Mouse (Mus musculus): ENCODE data around the gene Nqo1.

GRCm38 (mm10) chr8:107380734-107381133, 22.3 kb downstream of the Nqo1 start:
- no peak for TF ChIP-seq ZNF384 (IDR thresholded peaks at IDR 0.05; ENCODE audit: low read depth, low read length)
- TF ChIP-seq ZC3H11A (IDR thresholded peaks at IDR 0.05; ENCODE audit: borderline replicate concordance, low read depth, low read length), result no peak
- no peak for TF ChIP-seq HCFC1 (IDR thresholded peaks at IDR 0.05; ENCODE audit: borderline replicate concordance, insufficient read depth, low read length)
- TF ChIP-seq MAFK (IDR thresholded peaks at IDR 0.05; ENCODE audit: insufficient read depth, low read depth, low read length), result no peak
- TF ChIP-seq CHD2 (IDR thresholded peaks at IDR 0.05; ENCODE audit: low read depth, low read length), result no peak

Measured in ES-E14 (cell line).